Mouse (Mus musculus) bone marrow, adult 2 months (tissue): Measurements from ENCODE around the gene Rasal1.
A peak's percentile ranks its signal among the peaks of the same experiment; 100 is the strongest.

Experiments used
- CTCF ChIP-seq: fragments of 200-500 bp; IDR thresholded peaks from 2 replicates; pipeline ENCODE4 v1.5.1; 2011; ENCODE audit warnings: low read length, control low read depth; ENCODE audit not compliant: control insufficient read depth, insufficient read depth
- POLR2A ChIP-seq: fragments of 200-500 bp; IDR thresholded peaks from 2 replicates; pipeline ENCODE4 v1.6.1; 2011; ENCODE audit warnings: low read depth, mild to moderate bottlenecking, control low read depth, low read length, borderline replicate concordance; ENCODE audit not compliant: control insufficient read depth

GRCm38 (mm10) chr5:120615903-120616302 is 32.7 kb upstream of the Rasal1 start:
- TF ChIP-seq CTCF (peak; percentile 42; the same call in 1 of the 2 replicates), POLR2A (no peak)
